Mouse (Mus musculus) kidney, embryonic 14.5 days (tissue): ENCODE measurements around the gene Catsper2. TPM values are rescaled to one million over a fixed set of nuclear protein-coding genes. Genes with fewer than 3 reads are reported as not detected.

Experiments
- ATAC-seq: fragments of 200-750 bp; cut with Nextera tagmentation; 2 replicates; pipeline ENCODE4 v1.8.0; 2017; ENCODE audit warnings: moderate number of reproducible peaks, mild to moderate bottlenecking, moderate TSS enrichment, moderate library complexity; ENCODE audit not compliant: low FRiP score, low TSS enrichment
- H3K27ac ChIP-seq: fragments of 300-500 bp; sonication (generic); 2 replicates; pipeline ENCODE4 v1.5.1; 2014; ENCODE audit warnings: low read depth, mild to moderate bottlenecking, low read length, moderate library complexity, mixed read lengths
- H3K27me3 ChIP-seq: fragments of 300-500 bp; sonication (generic); 2 replicates; pipeline ENCODE4 v1.6.1; 2014; ENCODE audit warnings: mild to moderate bottlenecking, low read length; ENCODE audit not compliant: control insufficient read depth, insufficient read depth
- H3K36me3 ChIP-seq: fragments of 300-500 bp; sonication (generic); 2 replicates; pipeline ENCODE4 v1.6.1; 2014; ENCODE audit warnings: low read length, mixed read lengths; ENCODE audit not compliant: control insufficient read depth, insufficient read depth
- H3K4me1 ChIP-seq: fragments of 300-500 bp; sonication (generic); 2 replicates; pipeline ENCODE4 v1.6.1; 2014; ENCODE audit warnings: low read length, mixed read lengths; ENCODE audit not compliant: control insufficient read depth, insufficient read depth
- H3K4me2 ChIP-seq: fragments of 300-500 bp; sonication (generic); replicated peaks from 2 replicates; pipeline ENCODE4 v1.6.1; 2014; ENCODE audit warnings: low read depth, mild to moderate bottlenecking, low read length
- H3K4me3 ChIP-seq: fragments of 300-500 bp; sonication (generic); 2 replicates; pipeline ENCODE4 v1.5.1; 2014; ENCODE audit warnings: mild to moderate bottlenecking, low read length
- H3K9ac ChIP-seq: fragments of 300-500 bp; sonication (generic); 2 replicates; pipeline ENCODE4 v1.6.1; 2014; ENCODE audit warnings: low read depth, mild to moderate bottlenecking, low read length, moderate library complexity
- H3K9me3 ChIP-seq: fragments of 300-500 bp; sonication (generic); 2 replicates; pipeline ENCODE4 v1.6.1; 2016; ENCODE audit warnings: low read length; ENCODE audit not compliant: control insufficient read depth
- WGBS: fragments of 180-500 bp; shearing (Covaris S2); extraction: QIAGEN DNeasy Blood & Tissue Kit; methylation state at CpG from one replicate; pipeline ENCODE4 v1.1.7; 2014; 5-methylcytosine and 5-hydroxymethylcytosine counted together
- polyA plus RNA-seq: library from polyadenylated mRNA; unstranded; fragments of >200 nt; fragmentation: Nextera tagmentation; extraction: Ambion mirVana; gene quantifications from 2 replicates; pipeline ENCODE4 v1.2.1, GENCODE M21; 2014

Catsper2 gene
- polyA plus RNA-seq: 2.2 and 2.8 TPM in 2 replicates

DNA sequence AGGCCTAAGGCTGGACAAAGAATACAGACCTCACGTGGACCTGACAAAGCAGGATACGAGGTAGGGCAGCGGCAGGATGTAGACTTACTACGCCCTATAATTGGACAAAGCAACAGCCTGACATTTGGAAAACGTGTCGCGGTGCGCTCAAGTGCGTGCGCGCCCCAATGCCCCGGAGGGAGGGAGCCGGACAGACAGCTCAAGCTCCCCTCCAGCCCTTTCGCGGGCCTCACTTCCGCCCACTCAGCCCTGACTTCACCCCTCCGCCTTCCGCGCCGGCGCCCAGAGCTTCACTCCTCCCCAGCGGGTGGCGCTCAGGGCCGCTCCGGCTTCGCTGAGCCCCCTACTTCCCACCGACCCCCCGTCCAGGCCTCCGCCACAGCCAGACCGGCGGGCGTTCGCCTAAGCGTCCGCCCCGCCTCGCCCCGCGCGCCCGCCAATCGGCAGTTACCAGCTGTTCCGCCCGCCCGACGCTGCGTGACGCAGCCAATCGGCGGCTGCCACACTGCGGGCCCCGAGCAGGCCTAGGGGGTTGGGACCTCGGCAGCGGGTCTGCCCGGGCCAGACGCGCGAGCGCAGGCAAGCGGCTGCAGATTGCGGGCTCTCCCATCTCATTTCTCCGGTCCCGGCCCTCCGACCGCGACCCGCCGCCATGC, at the start of gene Catsper2, which contains the start of gene Pdia3:
Catsper2 (minus strand) TSS at position 406 of the 656 bp plus-strand sequence.
Pdia3 (plus strand) TSS at position 389 of the 656 bp plus-strand sequence.
- peak; percentile 99 for ATAC-seq
- Histone ChIP-seq H3K4me1 (peaks cover 11% of the 10 kb centered on the region; the same call in 1 of the 2 replicates), H3K9ac (peak within 1 kb of the TSS; percentile 99), H3K36me3 (peaks cover 22% of the 10 kb centered on the region), H3K9me3 (no peaks in the 10 kb centered on the region), H3K4me3 (peak within 1 kb of the TSS; percentile 98), H3K27me3 (no peaks in the 10 kb centered on the region), H3K4me2 (peak within 1 kb of the TSS; percentile 70), H3K27ac (peak within 1 kb of the TSS; percentile 98)
- WGBS: under 1% methylated on average over 67 of the region's 68 CpGs

DNA sequence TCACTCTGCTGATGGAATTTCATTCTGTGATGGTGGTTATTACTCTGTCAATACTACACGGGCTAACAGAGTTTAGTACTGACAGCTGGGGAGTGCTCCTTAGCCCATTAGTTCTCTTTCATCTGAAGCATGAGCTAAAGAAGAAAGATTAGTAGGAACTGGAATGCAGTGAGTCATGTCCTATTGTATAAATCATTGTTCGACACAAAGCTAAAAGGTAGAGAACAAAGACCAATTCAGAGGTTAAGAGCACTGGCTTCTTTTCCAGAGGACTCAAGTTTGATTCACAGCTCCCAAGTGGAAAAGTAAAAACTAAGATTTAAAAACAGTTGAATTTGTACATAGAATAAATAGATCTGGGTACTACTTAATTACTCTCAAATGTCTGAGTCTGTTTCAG, 46.5 kb upstream of the Catsper2 start:
- Histone ChIP-seq H3K27ac (no peak overlapping the region), H3K9me3 (no peaks in the 10 kb centered on the region), H3K9ac (no peak overlapping the region), H3K4me3 (no peak overlapping the region), H3K36me3 (peaks cover 17% of the 10 kb centered on the region; the same call in 1 of the 2 replicates), H3K4me2 (no peak overlapping the region), H3K27me3 (no peaks in the 10 kb centered on the region), H3K4me1 (peaks cover 5% of the 10 kb centered on the region; the same call in 1 of the 2 replicates)
- WGBS: 54% methylated on average over 2 of the region's 2 CpGs
- no peak for ATAC-seq

DNA sequence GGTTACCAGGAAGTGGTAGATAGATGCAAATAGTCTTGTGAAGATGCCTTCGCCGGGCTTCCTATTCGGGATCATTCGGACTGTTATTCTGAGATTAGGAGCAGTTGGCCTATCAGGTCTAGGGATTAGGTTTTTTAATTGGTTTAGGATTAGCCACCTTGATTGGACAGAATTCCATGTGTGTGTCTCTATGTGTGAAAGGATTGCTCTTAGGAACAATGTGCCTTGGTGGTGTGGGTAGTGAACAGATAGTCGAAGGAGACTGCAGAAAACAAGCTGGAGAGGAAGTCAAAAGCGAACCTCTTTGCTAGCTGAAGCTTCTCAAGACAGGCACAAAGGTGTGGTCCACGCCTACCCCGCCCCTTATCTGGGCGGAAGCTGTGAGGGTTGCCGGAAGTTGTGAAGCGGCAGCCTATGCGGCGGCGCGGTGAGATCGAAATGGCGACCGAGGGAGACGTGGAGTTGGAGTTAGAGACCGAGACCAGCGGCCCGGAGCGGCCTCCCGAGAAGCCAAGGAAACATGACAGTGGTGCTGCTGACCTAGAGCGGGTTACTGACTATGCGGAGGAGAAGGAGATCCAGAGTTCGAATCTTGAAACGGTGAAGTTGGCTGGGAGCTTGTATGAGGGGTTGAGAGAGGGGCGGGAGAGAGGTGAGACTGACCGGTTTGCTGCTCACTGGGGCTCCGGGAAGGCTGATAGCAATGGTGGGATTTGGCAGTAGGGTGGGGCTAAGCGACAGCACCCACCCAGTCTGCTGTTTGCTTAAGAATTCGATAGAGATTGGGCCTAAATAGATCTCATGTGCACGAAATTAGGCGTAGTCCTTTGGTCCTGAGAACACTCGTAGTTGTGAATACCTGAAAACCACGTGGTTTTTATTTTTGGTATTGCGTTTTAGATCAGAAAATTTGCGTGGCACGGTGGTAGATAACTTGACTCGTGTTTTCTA, 43.4 kb upstream of the Catsper2 start, which contains the start of gene Serinc4:
Serinc4 (minus strand) TSS at position 90 of the 951 bp plus-strand sequence.
- Histone ChIP-seq H3K4me3 (peak within 1 kb of the TSS; percentile 75), H3K27me3 (no peaks in the 10 kb centered on the region), H3K9ac (peak within 1 kb of the TSS; percentile 70), H3K9me3 (no peaks in the 10 kb centered on the region), H3K36me3 (peaks cover 31% of the 10 kb centered on the region), H3K4me1 (peaks cover 5% of the 10 kb centered on the region; the same call in 1 of the 2 replicates), H3K4me2 (peak within 1 kb of the TSS; percentile 43), H3K27ac (peak within 1 kb of the TSS; percentile 75)
- peak; percentile 93 for ATAC-seq
- 5% methylated on average over 41 of the region's 41 CpGs for WGBS

DNA sequence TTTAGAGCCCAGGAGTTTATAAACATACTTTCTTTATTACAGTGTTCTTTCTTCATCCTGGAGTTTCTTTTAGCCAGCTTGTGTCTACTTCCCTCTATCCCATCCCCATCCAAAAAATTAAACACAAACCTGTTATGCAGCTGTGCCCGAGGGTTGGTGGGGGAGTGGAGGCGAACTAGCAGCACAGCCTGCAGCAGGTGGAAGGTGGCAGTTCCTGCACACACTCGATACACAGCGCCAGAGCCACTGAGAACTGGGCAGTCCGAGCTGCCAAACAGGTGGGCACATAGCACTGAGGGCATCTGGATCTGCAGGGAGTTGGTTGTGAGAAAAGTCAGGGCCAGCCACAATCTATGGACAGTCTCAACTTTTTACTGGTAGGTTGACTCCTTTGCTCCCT, 41.9 kb upstream of the Catsper2 start:
- peaks cover 38% of the 10 kb centered on the region for H3K36me3 ChIP-seq
- H3K9me3 ChIP-seq: no peaks in the 10 kb centered on the region
- H3K4me3 ChIP-seq: no peak overlapping the region
- H3K27ac ChIP-seq: no peak overlapping the region
- ATAC-seq: no peak
- WGBS: 79% methylated on average over 5 of the region's 5 CpGs
- H3K4me1 ChIP-seq: peaks cover 8% of the 10 kb centered on the region; the same call in 1 of the 2 replicates
- H3K4me2 ChIP-seq: no peak overlapping the region
- H3K27me3 ChIP-seq: no peaks in the 10 kb centered on the region
- H3K9ac ChIP-seq: no peak overlapping the region

DNA sequence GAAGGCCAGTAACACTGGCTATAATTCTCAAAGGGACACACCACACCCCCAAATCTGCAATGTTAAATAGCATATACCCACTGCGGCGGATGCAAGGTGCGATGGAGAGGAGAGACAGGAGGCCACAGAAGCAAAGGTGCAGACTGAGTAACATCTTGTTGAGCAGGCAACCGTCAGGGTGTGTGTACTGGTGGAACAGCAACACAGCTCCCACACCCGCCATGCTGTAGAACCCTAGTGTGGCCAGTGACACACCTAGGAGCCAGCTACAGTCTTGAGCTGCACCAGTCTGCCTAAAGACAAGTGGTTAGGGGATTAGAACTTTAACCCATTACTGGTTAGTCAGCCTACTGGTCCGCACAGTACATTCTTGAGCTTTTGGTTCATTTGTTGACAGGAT, 40.3 kb upstream of the Catsper2 start:
- H3K36me3 ChIP-seq: peaks cover 30% of the 10 kb centered on the region
- H3K4me1 ChIP-seq: peaks cover 8% of the 10 kb centered on the region; the same call in 1 of the 2 replicates
- H3K4me3 ChIP-seq: no peak overlapping the region
- no peak overlapping the region for H3K4me2 ChIP-seq
- no peaks in the 10 kb centered on the region for H3K9me3 ChIP-seq
- WGBS: 90% methylated on average over 6 of the region's 6 CpGs
- ATAC-seq: no peak
- no peak overlapping the region for H3K9ac ChIP-seq
- no peak overlapping the region for H3K27ac ChIP-seq
- H3K27me3 ChIP-seq: no peaks in the 10 kb centered on the region

DNA sequence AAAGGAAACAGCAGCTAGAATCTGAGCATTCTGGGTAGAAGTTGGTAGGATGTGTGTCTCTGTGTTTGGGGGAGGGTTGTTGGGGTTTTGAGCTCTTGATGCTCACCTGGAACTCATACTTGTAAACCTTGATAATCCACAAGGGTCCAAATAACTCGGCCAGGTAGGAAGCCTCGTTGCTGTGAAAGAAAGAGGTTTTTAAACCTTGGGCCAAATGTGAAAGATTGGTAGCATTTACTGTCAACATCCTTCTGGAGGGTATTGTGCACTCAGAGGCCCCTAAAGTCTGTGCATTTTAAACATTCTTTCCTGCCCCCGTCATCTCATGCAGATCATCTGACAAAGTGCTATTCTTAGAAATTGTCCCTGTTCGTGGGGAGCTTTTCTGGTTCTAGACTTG, 39.4 kb upstream of the Catsper2 start, which contains the start of gene Hypk:
Hypk (plus strand) TSS at position 301 of the 400 bp plus-strand sequence.
- no peak within 1 kb of the TSS for H3K9ac ChIP-seq
- H3K27me3 ChIP-seq: no peaks in the 10 kb centered on the region
- no peak within 1 kb of the TSS for H3K4me2 ChIP-seq
- no peak for ATAC-seq
- WGBS: 81% methylated on average over 4 of the region's 4 CpGs
- H3K4me3 ChIP-seq: no peak within 1 kb of the TSS
- no peak within 1 kb of the TSS for H3K27ac ChIP-seq
- H3K4me1 ChIP-seq: peaks cover 8% of the 10 kb centered on the region; the same call in 1 of the 2 replicates
- peaks cover 22% of the 10 kb centered on the region for H3K36me3 ChIP-seq
- no peaks in the 10 kb centered on the region for H3K9me3 ChIP-seq

DNA sequence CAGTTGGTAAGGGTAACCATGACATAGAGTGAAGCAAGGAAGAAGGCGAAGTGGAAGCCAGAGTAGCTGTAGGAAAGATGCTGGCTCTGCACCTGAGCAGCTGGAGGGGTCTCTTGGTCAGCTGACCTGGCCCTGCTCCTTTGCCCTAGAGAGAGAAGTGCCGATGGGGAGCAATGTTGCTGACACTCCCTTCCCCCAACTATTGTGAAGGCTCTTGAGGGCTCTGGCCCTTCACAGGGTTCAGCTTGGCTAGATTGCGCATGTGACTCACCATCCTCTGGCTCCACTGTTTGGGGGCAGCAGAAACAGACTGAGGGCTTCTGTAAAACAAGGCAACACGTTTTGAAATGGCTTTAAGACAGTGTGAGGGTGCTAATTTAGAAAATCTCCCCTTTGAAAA, 38.8 kb upstream of the Catsper2 start:
- Histone ChIP-seq H3K36me3 (peaks cover 22% of the 10 kb centered on the region), H3K9me3 (no peaks in the 10 kb centered on the region), H3K4me2 (no peak overlapping the region), H3K27ac (no peak overlapping the region), H3K4me3 (no peak overlapping the region), H3K9ac (no peak overlapping the region), H3K4me1 (peaks cover 8% of the 10 kb centered on the region; the same call in 1 of the 2 replicates), H3K27me3 (no peaks in the 10 kb centered on the region)
- 85% methylated on average over 4 of the region's 4 CpGs for WGBS
- no peak for ATAC-seq

DNA sequence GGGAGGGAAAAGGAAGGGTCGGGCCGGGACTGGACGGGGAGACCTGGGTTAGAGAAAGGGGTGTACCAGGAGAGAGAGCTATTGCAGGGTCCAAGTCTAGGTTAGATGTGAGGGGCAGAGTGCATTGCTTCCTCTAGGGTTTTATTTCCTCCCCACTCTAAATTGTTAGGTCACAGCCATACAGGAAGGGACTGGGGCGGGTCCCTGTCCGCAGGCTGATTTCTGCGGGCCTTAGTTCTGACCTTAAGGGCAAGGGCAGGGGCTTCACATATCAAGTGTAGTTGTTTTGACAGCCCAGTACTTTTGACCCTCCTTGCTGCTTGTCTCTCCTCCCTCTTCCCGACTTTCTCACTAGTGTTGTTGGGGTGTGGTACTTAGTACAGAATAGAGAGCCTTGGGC, 36.5 kb upstream of the Catsper2 start:
- H3K4me2 ChIP-seq: peak overlapping the region; percentile 64
- peaks cover 22% of the 10 kb centered on the region for H3K36me3 ChIP-seq
- peak overlapping the region; percentile 98 for H3K9ac ChIP-seq
- H3K27ac ChIP-seq: peak overlapping the region; percentile 97
- ATAC-seq: no peak
- peak overlapping the region; percentile 97 for H3K4me3 ChIP-seq
- H3K4me1 ChIP-seq: 0 out of 2 replicates have a peak, but pooled peaks cover 2% of the 10 kb centered on the region
- no peaks in the 10 kb centered on the region for H3K9me3 ChIP-seq
- no peaks in the 10 kb centered on the region for H3K27me3 ChIP-seq
- WGBS: 0% methylated on average over 7 of the region's 7 CpGs
